Mouse (Mus musculus) spleen, adult 2 months (tissue): ENCODE results near the gene Elp1.

Experiments
- CTCF ChIP-seq: fragments of 200-500 bp; IDR thresholded peaks from 2 replicates; pipeline ENCODE4 v1.5.1; 2011; ENCODE audit warnings: mild to moderate bottlenecking, inconsistent platforms; ENCODE audit not compliant: insufficient read depth, insufficient read length, insufficient replicate concordance; ENCODE audit errors: extremely low read depth
- POLR2A ChIP-seq: fragments of 200-500 bp; IDR thresholded peaks from 2 replicates; pipeline ENCODE4 v1.6.1; 2011; ENCODE audit warnings: low read depth, low read length, inconsistent platforms

DNA sequence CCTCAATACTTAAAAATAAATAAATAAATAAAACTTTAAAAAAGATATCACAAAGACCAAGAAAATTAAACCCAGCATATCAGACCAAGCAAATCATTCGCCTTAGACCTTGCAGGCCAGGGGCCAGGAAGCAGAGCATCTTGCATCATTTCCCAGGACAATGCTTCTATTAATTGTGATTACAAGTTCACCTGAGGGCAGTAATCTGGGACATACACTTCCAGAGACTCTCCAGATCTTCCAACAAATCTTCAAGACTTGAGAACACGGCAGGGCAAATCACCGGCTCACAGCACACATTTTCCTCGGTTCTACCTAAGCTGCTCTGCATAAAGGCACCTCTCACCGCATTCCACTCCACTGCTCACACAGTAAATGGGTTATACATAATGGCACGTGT, 45.9 kb upstream of the Elp1 start:
- TF ChIP-seq CTCF (no peak), POLR2A (no peak)
